Mouse (Mus musculus) ES-E14 (cell line): ENCODE results near the gene Ptprg. TPM values are rescaled to one million over a fixed set of nuclear protein-coding genes. Genes with fewer than 3 reads are reported as not detected.

Source experiments
- DNase-seq: peaks from one replicate; pipeline ENCODE4 v3.0.0-alpha.2; 2013; ENCODE audit warnings: low read depth, low spot score
- H3K27ac ChIP-seq: 2 replicates; pipeline ENCODE4 v1.5.1; 2012; ENCODE audit warnings: low read depth, mild to moderate bottlenecking, low read length, moderate library complexity, mixed read lengths; ENCODE audit not compliant: poor library complexity, insufficient read depth, severe bottlenecking
- H3K36me3 ChIP-seq: 2 replicates; pipeline ENCODE4 v1.6.1; 2012; ENCODE audit warnings: mild to moderate bottlenecking, low read length, moderate library complexity, mixed read lengths; ENCODE audit not compliant: control insufficient read depth, poor library complexity, insufficient read depth, severe bottlenecking
- H3K4me1 ChIP-seq, 2 experiments: fragments of 150-350 bp in 1 of 2; sonication (generic) in 1 of 2; 2 replicates each; pipeline ENCODE4 v1.6.1; 2012; ENCODE audit warnings: low read length in 2 of 2, mild to moderate bottlenecking in 1 of 2, mixed read lengths in 1 of 2; ENCODE audit not compliant: control insufficient read depth in 2 of 2, insufficient read depth in 2 of 2, poor library complexity in 1 of 2
- H3K4me3 ChIP-seq, 2 experiments: fragments of 150-350 bp in 1 of 2; sonication (generic) in 1 of 2; 2 replicates each; pipeline ENCODE4 v1.5.1; 2012; ENCODE audit warnings: low read length in 2 of 2, low read depth in 1 of 2, mild to moderate bottlenecking in 1 of 2, mixed read lengths in 1 of 2; ENCODE audit not compliant: insufficient read depth in 1 of 2, poor library complexity in 1 of 2, severe bottlenecking in 1 of 2
- H3K9ac ChIP-seq: 2 replicates; pipeline ENCODE4 v1.6.1; 2012; ENCODE audit warnings: low read depth, mild to moderate bottlenecking, low read length, mixed read lengths; ENCODE audit not compliant: poor library complexity, insufficient read depth, severe bottlenecking
- H3K9me3 ChIP-seq: fragments of 150-350 bp; sonication (generic); 2 replicates; pipeline ENCODE4 v1.6.1; 2012; ENCODE audit warnings: low read depth, mild to moderate bottlenecking, low read length; ENCODE audit not compliant: control insufficient read depth, insufficient read depth
- CHD2 ChIP-seq: IDR thresholded peaks from 2 replicates; pipeline ENCODE4 v1.6.1; 2014; ENCODE audit warnings: mild to moderate bottlenecking, low read depth, low read length, inconsistent platforms
- HCFC1 ChIP-seq: IDR thresholded peaks from 2 replicates; pipeline ENCODE4 v1.6.1; 2012; ENCODE audit warnings: low read length, inconsistent platforms, borderline replicate concordance; ENCODE audit not compliant: insufficient read depth
- MAFK ChIP-seq: IDR thresholded peaks from 2 replicates; pipeline ENCODE4 v1.6.1; 2014; ENCODE audit warnings: mild to moderate bottlenecking, low read depth, low read length, inconsistent platforms; ENCODE audit not compliant: insufficient read depth
- ZC3H11A ChIP-seq: IDR thresholded peaks from 2 replicates; pipeline ENCODE4 v1.6.1; 2012; ENCODE audit warnings: low read depth, mild to moderate bottlenecking, inconsistent platforms, low read length, borderline replicate concordance
- ZNF384 ChIP-seq: IDR thresholded peaks from 2 replicates; pipeline ENCODE4 v1.6.1; 2012; ENCODE audit warnings: low read depth, low read length, inconsistent platforms
- in situ Hi-C, 2 experiments: fragments of 600-800 bp; cut with MboI; formaldehyde crosslinking; loops; one replicate each; pipeline ENCODE4 v1.15.1; 2025; ENCODE audit warnings: low sequenced_read_pairs in 2 of 2, inconsistent platforms in 1 of 2; ENCODE audit not compliant: unreplicated experiment in 2 of 2
- total RNA-seq: library from RNA; depleted of rRNA; stranded (reverse); fragments of 300-350 nt; gene quantifications from 2 replicates; pipeline ENCODE4 v1.2.3, GENCODE M21; 2012

The Ptprg gene
- total RNA-seq, 1 experiment: 59.8 TPM

DNA sequence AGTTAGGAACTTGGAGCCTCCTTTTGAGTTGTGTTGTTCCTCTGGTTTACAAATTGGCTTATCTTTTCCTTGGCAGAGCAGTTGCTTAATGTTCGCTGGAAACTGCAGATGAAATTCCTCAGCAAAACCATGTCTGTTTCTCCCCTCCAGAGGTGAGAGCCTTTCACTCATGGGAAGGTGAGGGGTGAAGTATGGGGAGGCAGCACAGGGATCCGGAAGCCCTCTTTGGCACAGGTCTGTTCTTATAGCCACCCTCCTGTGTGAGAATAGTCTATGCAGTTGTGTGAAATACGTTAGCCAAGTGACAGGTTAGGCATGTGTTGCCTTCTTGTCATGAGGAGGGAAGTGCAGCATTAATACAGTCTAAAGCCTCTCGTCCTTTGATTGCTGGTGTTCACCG is 330.7 kb downstream of the Ptprg start:
- in situ Hi-C loops: no loop called here
- TF ChIP-seq ZC3H11A (no peak), MAFK (no peak), HCFC1 (no peak), CHD2 (no peak), ZNF384 (no peak)
- no peaks in the 10 kb centered on the region for H3K9me3 ChIP-seq
- DNase-seq: no peak
- H3K4me3 ChIP-seq: no peak overlapping the region
- H3K4me1 ChIP-seq: no peaks in the 10 kb centered on the region; a peak in 1 of 4 replicates
- H3K27ac ChIP-seq: no peak overlapping the region
- no peak overlapping the region for H3K9ac ChIP-seq
- H3K36me3 ChIP-seq: no peaks in the 10 kb centered on the region

DNA sequence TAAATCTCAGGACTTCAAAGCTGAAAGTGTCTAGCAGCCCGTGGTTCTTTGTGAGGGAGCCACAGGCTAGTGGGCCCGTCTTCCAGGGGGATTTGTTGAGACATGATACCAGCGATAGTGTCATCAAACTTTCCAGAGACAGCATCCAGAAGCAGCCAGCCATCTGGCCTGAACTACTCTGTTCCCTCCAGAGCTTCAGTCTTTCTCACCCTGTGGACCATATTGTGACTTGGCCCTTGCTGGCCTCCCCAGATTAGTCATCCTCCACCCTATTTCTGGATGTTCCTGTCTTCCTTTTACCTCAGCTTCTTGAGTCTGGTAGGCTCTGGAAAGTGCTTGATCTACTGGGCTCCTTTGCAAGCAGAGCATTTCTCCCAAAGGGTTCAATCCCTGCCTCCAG is 333.1 kb downstream of the Ptprg start:
- no peak overlapping the region for H3K27ac ChIP-seq

DNA sequence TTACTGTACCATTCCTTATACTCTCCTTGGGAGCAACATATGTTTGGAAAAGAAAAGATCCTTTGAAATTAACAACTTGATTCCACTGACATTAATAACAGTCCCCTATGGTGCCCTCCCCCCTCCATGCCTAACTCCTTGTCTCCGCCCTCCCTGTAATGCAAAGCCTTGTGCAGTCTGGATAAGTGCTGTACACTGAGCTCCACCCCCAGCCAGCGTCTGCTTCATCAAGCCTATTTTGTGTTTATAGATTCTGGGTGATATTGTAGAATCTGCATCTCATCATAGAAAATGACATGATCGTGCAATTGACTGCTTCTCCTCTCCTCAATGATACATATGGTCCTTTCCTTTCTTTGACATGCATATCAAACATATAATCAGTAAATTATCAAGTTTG is 337.6 kb downstream of the Ptprg start:
- DNase-seq: no peak

More for the DNA sequence above, 333.1 kb downstream of the Ptprg start:
- TF ChIP-seq HCFC1 (no peak), ZNF384 (no peak), ZC3H11A (no peak), MAFK (no peak), CHD2 (no peak)
- no peaks in the 10 kb centered on the region for H3K9me3 ChIP-seq
- DNase-seq: no peak
- no peaks in the 10 kb centered on the region for H3K36me3 ChIP-seq
- no peaks in the 10 kb centered on the region; a peak in 1 of 4 replicates for H3K4me1 ChIP-seq
- in situ Hi-C loops: no loop called here
- H3K9ac ChIP-seq: no peak overlapping the region
- no peak overlapping the region for H3K4me3 ChIP-seq

DNA sequence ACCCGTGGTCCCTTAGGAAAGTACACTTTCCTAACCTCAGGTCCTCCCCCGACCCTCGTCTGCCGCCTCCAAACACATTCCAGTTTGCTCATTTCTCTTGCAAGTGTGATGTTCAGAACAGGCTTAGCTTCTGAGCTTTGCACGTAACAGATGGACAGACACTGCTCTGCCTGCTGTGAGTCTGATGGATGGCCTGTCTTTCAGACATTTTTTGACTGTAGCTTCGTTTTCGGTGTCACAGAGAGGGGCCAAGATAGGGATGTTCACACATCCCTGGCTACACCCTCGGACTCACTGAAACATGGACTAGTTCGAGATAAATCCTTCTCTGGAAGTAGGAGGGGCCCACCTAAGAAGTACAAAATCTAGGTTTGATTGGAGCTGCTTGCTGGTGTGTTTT is 339.3 kb downstream of the Ptprg start:
- Histone ChIP-seq H3K27ac (no peak overlapping the region), H3K4me3 (no peak overlapping the region), H3K9me3 (no peaks in the 10 kb centered on the region), H3K36me3 (no peaks in the 10 kb centered on the region), H3K4me1 (no peaks in the 10 kb centered on the region), H3K9ac (no peak overlapping the region)
- TF ChIP-seq HCFC1: no peak
- TF ChIP-seq ZC3H11A: no peak
- no peak for TF ChIP-seq ZNF384
- TF ChIP-seq MAFK: no peak
- no peak for TF ChIP-seq CHD2
- DNase-seq: no peak
- in situ Hi-C loops: no loop called here

More for the DNA sequence above, 337.6 kb downstream of the Ptprg start:
- no peaks in the 10 kb centered on the region for H3K4me1 ChIP-seq
- H3K36me3 ChIP-seq: no peaks in the 10 kb centered on the region
- H3K27ac ChIP-seq: no peak overlapping the region
- in situ Hi-C loops: no loop called here
- H3K9ac ChIP-seq: no peak overlapping the region
- no peak overlapping the region for H3K4me3 ChIP-seq
- H3K9me3 ChIP-seq: no peaks in the 10 kb centered on the region
- TF ChIP-seq MAFK (no peak), HCFC1 (no peak), ZNF384 (no peak), CHD2 (no peak), ZC3H11A (no peak)

DNA sequence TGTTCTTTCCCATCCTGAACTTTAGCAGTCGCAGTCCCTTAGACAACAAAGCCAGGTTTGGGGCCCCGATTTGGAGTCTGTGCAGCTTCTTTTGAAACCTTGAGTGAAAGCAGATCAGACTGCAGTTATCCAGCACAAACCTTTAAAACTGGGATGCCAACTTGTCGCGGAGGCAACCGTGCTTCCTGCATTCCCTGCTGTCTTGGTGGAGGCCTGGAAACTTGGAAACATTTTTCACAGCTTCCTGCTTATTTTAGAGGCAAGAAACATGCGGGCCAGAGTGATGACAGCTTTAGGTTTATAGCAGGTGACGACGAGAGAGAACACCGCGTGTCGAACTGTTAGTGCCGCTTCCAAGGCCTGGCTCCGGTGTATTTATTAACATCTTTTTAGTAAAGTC is 342.2 kb downstream of the Ptprg start:
- H3K9me3 ChIP-seq: no peaks in the 10 kb centered on the region
- no peaks in the 10 kb centered on the region for H3K36me3 ChIP-seq
- H3K4me3 ChIP-seq: no peak overlapping the region
- H3K4me1 ChIP-seq: no peaks in the 10 kb centered on the region; a peak in 1 of 4 replicates
- H3K9ac ChIP-seq: no peak overlapping the region
- DNase-seq: no peak
- H3K27ac ChIP-seq: no peak overlapping the region
- no peak for TF ChIP-seq CHD2
- no peak for TF ChIP-seq HCFC1
- in situ Hi-C loops: no loop called here
